Mouse (Mus musculus) CH12.LX (cell line): Measurements from ENCODE around the gene Slc27a4. TPM values are rescaled to one million over a fixed set of nuclear protein-coding genes. Genes with fewer than 3 reads are reported as not detected.

Experiments
- DNase-seq: peaks from one replicate; pipeline ENCODE4 v3.0.0-alpha.2; 2013; ENCODE audit errors: extremely low read depth
- H3K27ac ChIP-seq: 2 replicates; pipeline ENCODE4 v1.5.1; 2012; ENCODE audit warnings: low read depth, mild to moderate bottlenecking, control low read depth, moderate library complexity; ENCODE audit not compliant: insufficient read depth
- H3K27me3 ChIP-seq: replicated peaks from 2 replicates; pipeline ENCODE3; 2012; ENCODE audit warnings: inconsistent platforms
- H3K36me3 ChIP-seq, 2 experiments: replicated peaks in 1 of 2; 2 replicates each; pipeline versions ENCODE3 to v1.6.1; 2012; ENCODE audit warnings: inconsistent platforms in 1 of 2, low read length in 1 of 2, mild to moderate bottlenecking in 1 of 2, mixed read lengths in 1 of 2, moderate library complexity in 1 of 2; ENCODE audit not compliant: control insufficient read depth in 1 of 2, insufficient read depth in 1 of 2
- H3K4me1 ChIP-seq, 2 experiments: 2 replicates each; pipeline ENCODE4 v1.6.1; 2012; ENCODE audit warnings: inconsistent platforms in 1 of 2, moderate library complexity in 1 of 2; ENCODE audit not compliant: insufficient read depth in 2 of 2, control insufficient read depth in 1 of 2
- H3K4me2 ChIP-seq: 2 replicates; pipeline ENCODE4 v1.6.1; 2012; ENCODE audit warnings: low read depth, mild to moderate bottlenecking, control low read depth; ENCODE audit not compliant: poor library complexity, insufficient read depth, severe bottlenecking
- H3K4me3 ChIP-seq, 3 experiments: fragments of 150-350 bp in 1 of 3; sonication (generic) in 1 of 3; replicated peaks in 1 of 3; 2 replicates each; pipeline versions ENCODE3 to v1.5.1; 2011 to 2012; ENCODE audit warnings: low read depth in 2 of 3, low read length in 2 of 3, mild to moderate bottlenecking in 2 of 3, moderate library complexity in 2 of 3, control low read depth in 1 of 3, improper control_type of control experiment in 1 of 3, inconsistent platforms in 1 of 3, mixed read lengths in 1 of 3; ENCODE audit not compliant: poor library complexity in 1 of 3
- H3K79me2 ChIP-seq: replicated peaks from 2 replicates; pipeline ENCODE4 v1.6.1; 2012; ENCODE audit warnings: mild to moderate bottlenecking, moderate library complexity; ENCODE audit not compliant: control insufficient read depth, poor library complexity, insufficient read depth, severe bottlenecking; ENCODE audit errors: extremely low read depth
- H3K9ac ChIP-seq: 2 replicates; pipeline ENCODE4 v1.6.1; 2012; ENCODE audit warnings: low read depth, mild to moderate bottlenecking, control low read depth, moderate library complexity; ENCODE audit not compliant: insufficient read depth
- H3K9me3 ChIP-seq: replicated peaks from 2 replicates; pipeline ENCODE3; 2012; ENCODE audit warnings: low read length, inconsistent platforms, mixed read lengths
- BHLHE40 ChIP-seq: IDR thresholded peaks from 2 replicates; pipeline ENCODE4 v1.6.1; 2011; ENCODE audit warnings: mild to moderate bottlenecking, low read depth, low read length, improper control_type of control experiment
- CHD1 ChIP-seq: IDR thresholded peaks from 2 replicates; pipeline ENCODE4 v1.6.1; 2012; ENCODE audit warnings: low read depth, low read length, improper control_type of control experiment, inconsistent platforms
- CHD2 ChIP-seq: IDR thresholded peaks from 2 replicates; pipeline ENCODE4 v1.6.1; 2011; ENCODE audit warnings: low read length, improper control_type of control experiment
- CTCF ChIP-seq, 2 experiments: IDR thresholded peaks in 1 of 2; conservative IDR thresholded peaks in 1 of 2; 2 replicates each; pipeline ENCODE4 v1.5.1; 2011 to 2012; ENCODE audit warnings: low read depth in 2 of 2, low read length in 2 of 2, improper control_type of control experiment in 1 of 2, inconsistent platforms in 1 of 2, mild to moderate bottlenecking in 1 of 2, moderate library complexity in 1 of 2
- ELF1 ChIP-seq: IDR thresholded peaks from 2 replicates; pipeline ENCODE4 v1.6.1; 2014; ENCODE audit warnings: low read depth, mild to moderate bottlenecking, inconsistent platforms, low read length, improper control_type of control experiment
- IRF4 ChIP-seq: IDR thresholded peaks from 2 replicates; pipeline ENCODE4 v1.6.1; 2014; ENCODE audit warnings: low read depth, mild to moderate bottlenecking, inconsistent platforms, low read length, improper control_type of control experiment
- KAT2A ChIP-seq: IDR thresholded peaks from 2 replicates; pipeline ENCODE4 v1.6.1; 2012; ENCODE audit warnings: low read length, improper control_type of control experiment, inconsistent platforms; ENCODE audit not compliant: insufficient replicate concordance
- NELFE ChIP-seq: IDR thresholded peaks from 2 replicates; pipeline ENCODE4 v1.6.1; 2011; ENCODE audit warnings: low read depth, low read length, improper control_type of control experiment
- NRF1 ChIP-seq: IDR thresholded peaks from 2 replicates; pipeline ENCODE4 v1.6.1; 2014; ENCODE audit warnings: low read depth, mild to moderate bottlenecking, inconsistent platforms, low read length, improper control_type of control experiment, moderate library complexity
- POLR2AphosphoS2 ChIP-seq: IDR thresholded peaks from 2 replicates; pipeline ENCODE4 v1.6.1; 2011; ENCODE audit warnings: low read depth, low read length, improper control_type of control experiment
- RAD21 ChIP-seq: IDR thresholded peaks from 2 replicates; pipeline ENCODE4 v1.6.1; 2011; ENCODE audit warnings: low read depth, mild to moderate bottlenecking, low read length, improper control_type of control experiment, moderate library complexity
- RCOR1 ChIP-seq: conservative IDR thresholded peaks from 2 replicates; pipeline ENCODE4 v1.6.1; 2012; ENCODE audit warnings: low read depth, mild to moderate bottlenecking, inconsistent platforms, low read length, improper control_type of control experiment
- TCF12 ChIP-seq: IDR thresholded peaks from 2 replicates; pipeline ENCODE4 v1.6.1; 2014; ENCODE audit warnings: low read depth, mild to moderate bottlenecking, inconsistent platforms, low read length, improper control_type of control experiment
- ZC3H11A ChIP-seq: IDR thresholded peaks from 2 replicates; pipeline ENCODE4 v1.6.1; 2012; ENCODE audit warnings: low read depth, mild to moderate bottlenecking, inconsistent platforms, low read length, improper control_type of control experiment
- dilution Hi-C: fragments of 300-500 bp; cut with MboI; formaldehyde crosslinking; loops from 2 replicates; pipeline ENCODE4 v1.14.3; 2020; ENCODE audit warnings: low sequenced_read_pairs; ENCODE audit not compliant: extremely low pct_unique_long_range_greater_than_20kb, extremely low pct_ligation_motif_present
- in situ Hi-C: fragments of 300-500 bp; cut with MboI; formaldehyde crosslinking; loops from 3 replicates; pipeline ENCODE4 v1.14.3; 2019; ENCODE audit warnings: low sequenced_read_pairs, low pct_ligation_motif_present, low pct_unique_long_range_greater_than_20kb, mixed read lengths
- polyA plus RNA-seq: library from polyadenylated mRNA; unstranded; fragments of >175 nt; gene quantifications from 2 replicates; pipeline ENCODE4 v1.2.1, GENCODE M21; 2012; ENCODE audit warnings: low read depth; ENCODE audit not compliant: insufficient read length
- total RNA-seq, 2 experiments: library from RNA; depleted of rRNA; stranded (reverse); fragments of 300-350 nt in 1 of 2; fragments of >200 nt in 1 of 2; gene quantifications; 2 replicates each; pipeline ENCODE4 v1.2.3; 2012 to 2014

The Slc27a4 gene
- total and polyA plus RNA-seq, 3 experiments, result 4.7 to 11.3 (median 4.8) TPM

GRCm38 (mm10) chr2:29803400-29803831 is 982 bp downstream of the Slc27a4 start:
- H3K79me2 ChIP-seq, result no peaks in the 10 kb centered on the region
- H3K27ac ChIP-seq, result no peak overlapping the region
- no peaks in the 10 kb centered on the region for H3K9me3 ChIP-seq
- peak; percentile 15; the same call in 1 of the 2 replicates for TF ChIP-seq IRF4
- no peak for TF ChIP-seq ELF1
- no peak for TF ChIP-seq NRF1
- TF ChIP-seq POLR2AphosphoS2, result no peak
- no peak for TF ChIP-seq TCF12
- TF ChIP-seq RAD21, result peak; percentile 18
- peak in 1 of 2 experiments; percentile 63; a peak in 2 of 4 replicates for TF ChIP-seq CTCF (conservative IDR thresholded peaks at IDR 0.05 in 1 of 2, IDR thresholded peaks at IDR 0.05 in 1 of 2; ENCODE audit: low read depth in 2 of 2, low read length in 2 of 2)
- peaks cover 0 to 8% of the 10 kb centered on the region in 2 experiments; a peak in 2 of 4 replicates for H3K4me1 ChIP-seq
- peak; percentile 53 for DNase-seq
- dilution Hi-C loops, result no loop called here
- peak overlapping the region; percentile 65 for H3K9ac ChIP-seq
- in situ Hi-C loops, result no loop called here
- H3K4me2 ChIP-seq, result peak overlapping the region; percentile 84
- H3K36me3 ChIP-seq, result peaks cover 4 to 21% of the 10 kb centered on the region in 2 experiments
- peaks cover 30% of the 10 kb centered on the region for H3K27me3 ChIP-seq
- peak overlapping the region; percentile 60 to 79 (median 65) for H3K4me3 ChIP-seq

DNA sequence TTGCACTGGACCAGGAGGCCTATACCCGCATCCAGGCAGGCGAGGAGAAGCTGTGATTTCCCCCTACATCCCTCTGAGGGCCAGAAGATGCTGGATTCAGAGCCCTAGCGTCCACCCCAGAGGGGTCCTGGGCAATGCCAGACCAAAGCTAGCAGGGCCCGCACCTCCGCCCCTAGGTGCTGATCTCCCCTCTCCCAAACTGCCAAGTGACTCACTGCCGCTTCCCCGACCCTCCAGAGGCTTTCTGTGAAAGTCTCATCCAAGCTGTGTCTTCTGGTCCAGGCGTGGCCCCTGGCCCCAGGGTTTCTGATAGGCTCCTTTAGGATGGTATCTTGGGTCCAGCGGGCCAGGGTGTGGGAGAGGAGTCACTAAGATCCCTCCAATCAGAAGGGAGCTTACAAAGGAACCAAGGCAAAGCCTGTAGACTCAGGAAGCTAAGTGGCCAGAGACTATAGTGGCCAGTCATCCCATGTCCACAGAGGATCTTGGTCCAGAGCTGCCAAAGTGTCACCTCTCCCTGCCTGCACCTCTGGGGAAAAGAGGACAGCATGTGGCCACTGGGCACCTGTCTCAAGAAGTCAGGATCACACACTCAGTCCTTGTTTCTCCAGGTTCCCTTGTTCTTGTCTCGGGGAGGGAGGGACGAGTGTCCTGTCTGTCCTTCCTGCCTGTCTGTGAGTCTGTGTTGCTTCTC is 13.4 kb downstream of the Slc27a4 start:
- in situ Hi-C loops, result loop anchor here (5.0 kb wide), 1 partner anchor 41 kb away; no protein-coding TSS in a partner anchor
- Histone ChIP-seq H3K4me3 (no peak overlapping the region), H3K36me3 (peaks cover 25 to 42% of the 10 kb centered on the region in 2 experiments), H3K9ac (no peak overlapping the region), H3K27ac (no peak overlapping the region), H3K79me2 (no peaks in the 10 kb centered on the region)
- dilution Hi-C loops, result no loop called here
- TF ChIP-seq RCOR1 (no peak), CHD1 (no peak), ZC3H11A (no peak), NRF1 (no peak), BHLHE40 (no peak), CHD2 (no peak), CTCF (conservative IDR thresholded peaks at IDR 0.05 in 1 of 2, IDR thresholded peaks at IDR 0.05 in 1 of 2; ENCODE audit: low read depth in 2 of 2, low read length in 2 of 2) (no peak), KAT2A (no peak), NELFE (no peak)
- TF ChIP-seq, all 38 proteins: peak for 0
- no peaks in the 10 kb centered on the region for H3K27me3 ChIP-seq
- no peaks in the 10 kb centered on the region for H3K4me1 ChIP-seq
- no peak for DNase-seq
- H3K4me2 ChIP-seq, result no peak overlapping the region
- no peaks in the 10 kb centered on the region for H3K9me3 ChIP-seq
